In the genomic region with DNA sequence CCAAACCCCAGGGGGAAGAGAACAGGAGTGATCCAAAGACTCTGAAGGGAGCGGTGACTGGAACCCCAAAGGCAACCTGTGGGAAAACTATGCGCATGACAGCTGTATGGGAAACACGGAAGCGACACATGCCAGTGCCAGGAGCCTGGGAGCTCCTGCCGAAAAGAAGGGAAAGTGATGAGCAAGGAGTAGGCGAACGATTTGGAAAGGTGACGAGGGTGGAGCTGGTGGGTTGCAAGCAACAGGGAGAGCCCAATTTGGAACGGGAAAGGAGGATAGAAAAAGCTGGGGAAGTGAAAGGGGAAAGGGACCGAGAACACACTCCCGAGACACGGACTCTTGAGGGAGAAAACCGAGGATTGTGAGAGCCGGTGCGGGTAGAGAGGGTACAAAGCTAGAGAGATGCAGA, we compare ENCODE assay signal across 8 mouse cellular contexts. TPM values are rescaled to one million over a fixed set of nuclear protein-coding genes. Genes with fewer than 3 reads are reported as not detected.
DNase-seq lines count a peak whose midpoint lies in the region; ATAC-seq and TF ChIP-seq lines count a peak whose summit lies in the region.

No protein-coding gene starts in this region.

- H3K9me3 ChIP-seq in liver, embryonic 14.5 days (ENCODE audit: control insufficient read depth, low read length) = no peaks in the 10 kb centered on the region

- H3K36me3 ChIP-seq in thymus, adult 2 months (ENCODE audit: control insufficient read depth, insufficient read depth, low read length) = no peaks in the 10 kb centered on the region
- H3K36me3 ChIP-seq in heart, adult 2 months (ENCODE audit: control insufficient read depth, insufficient read depth, low read length) = peaks cover 4% of the 10 kb centered on the region
- no peaks in the 10 kb centered on the region for H3K36me3 ChIP-seq in liver, embryonic 14.5 days (replicated peaks; ENCODE audit: control insufficient read depth, insufficient read depth, low read depth)

- ATAC-seq in liver, embryonic 14.5 days (ENCODE audit: insufficient read depth) = no peak

- TF ChIP-seq EP300 in heart, adult 2 months (IDR thresholded peaks at IDR 0.05; ENCODE audit: insufficient read depth, low read depth, low read length) = no peak
- no peak for TF ChIP-seq EP300 in liver, embryonic 14.5 days (IDR thresholded peaks at IDR 0.05; ENCODE audit: low read depth)

- 0 out of 2 replicates have a peak, but pooled peaks have one; percentile 29 for TF ChIP-seq POLR2A in thymus, adult 2 months (IDR thresholded peaks at IDR 0.05; ENCODE audit: control insufficient read depth, extremely low read depth, insufficient read depth, low read length, poor library complexity)
- no peak for TF ChIP-seq POLR2A in heart, adult 2 months (IDR thresholded peaks at IDR 0.05; ENCODE audit: insufficient read depth, low read depth, low read length)
- TF ChIP-seq POLR2A in olfactory bulb, adult 2 months (IDR thresholded peaks at IDR 0.05; ENCODE audit: insufficient read depth, low read depth, low read length) = no peak

- TF ChIP-seq CTCF in thymus, adult 2 months (IDR thresholded peaks at IDR 0.05; ENCODE audit: borderline replicate concordance, control insufficient read depth, extremely low read depth, insufficient read depth, low read length, poor library complexity) = no peak
- TF ChIP-seq CTCF in heart, adult 2 months (IDR thresholded peaks at IDR 0.05) = no peak
- no peak for TF ChIP-seq CTCF in liver, embryonic 14.5 days (IDR thresholded peaks at IDR 0.05; ENCODE audit: low read depth)
- no peak for TF ChIP-seq CTCF in olfactory bulb, adult 2 months (IDR thresholded peaks at IDR 0.05; ENCODE audit: insufficient read depth, low read depth, low read length)

- peak overlapping the region; percentile 94 for H3K9ac ChIP-seq in heart, adult 2 months (ENCODE audit: low read depth, low read length)
- peak overlapping the region; percentile 94 for H3K9ac ChIP-seq in liver, embryonic 14.5 days (replicated peaks)

- H3K4me3 ChIP-seq in thymus, adult 2 months (ENCODE audit: control insufficient read depth, insufficient read depth, low read length) = peak overlapping the region; percentile 89
- peak overlapping the region; percentile 93 for H3K4me3 ChIP-seq in heart, adult 2 months
- peak overlapping the region; percentile 84 to 93 for H3K4me3 ChIP-seq in liver, embryonic 14.5 days (ENCODE audit: insufficient read depth in 1 of 2, low read depth in 2 of 2, low read length in 2 of 2)
- peak overlapping the region; percentile 84 for H3K4me3 ChIP-seq in olfactory bulb, adult 2 months (ENCODE audit: insufficient read depth, low read depth, low read length)

- H3K4me2 ChIP-seq in liver, embryonic 14.5 days (ENCODE audit: low read depth) = peak overlapping the region; percentile 95

- peaks cover 35% of the 10 kb centered on the region for H3K4me1 ChIP-seq in thymus, adult 2 months (replicated peaks; ENCODE audit: control insufficient read depth, insufficient read depth, low read length)
- peaks cover 21% of the 10 kb centered on the region for H3K4me1 ChIP-seq in heart, adult 2 months (ENCODE audit: control insufficient read depth, insufficient read depth, low read length)
- peaks cover 29 to 42% of the 10 kb centered on the region in 2 experiments for H3K4me1 ChIP-seq in liver, embryonic 14.5 days (replicated peaks; ENCODE audit: control insufficient read depth in 2 of 2, insufficient read depth in 2 of 2, low read length in 1 of 2)
- peaks cover 22% of the 10 kb centered on the region for H3K4me1 ChIP-seq in olfactory bulb, adult 2 months (ENCODE audit: control insufficient read depth, insufficient read depth, low read length)

- H3K27me3 ChIP-seq in thymus, adult 2 months (ENCODE audit: control insufficient read depth, insufficient read depth, low read length) = no peaks in the 10 kb centered on the region
- no peaks in the 10 kb centered on the region for H3K27me3 ChIP-seq in heart, adult 2 months (ENCODE audit: control insufficient read depth, insufficient read depth, low read length)
- no peaks in the 10 kb centered on the region for H3K27me3 ChIP-seq in liver, embryonic 14.5 days (ENCODE audit: control insufficient read depth, insufficient read depth, low read length)

- WGBS in thymus, adult 2 months = 8% methylated on average over 15 of the region's 15 CpGs
- WGBS in heart, adult 2 months = 2% methylated on average over 15 of the region's 15 CpGs
- whole genome bisulfite sequencing in liver, embryonic 14.5 days (ENCODE audit: insufficient replicate concordance) = 1% methylated on average over 15 of the region's 15 CpGs
- WGBS in olfactory bulb, adult 2 months = 2% methylated on average over 15 of the region's 15 CpGs

- H3K27ac ChIP-seq in thymus, adult 2 months (ENCODE audit: control insufficient read depth, insufficient read depth, low read length) = peak overlapping the region; percentile 48; the same call in 1 of the 2 replicates
- H3K27ac ChIP-seq in heart, adult 2 months = peak overlapping the region; percentile 84
- no peak overlapping the region for H3K27ac ChIP-seq in liver, embryonic 14.5 days
- H3K27ac ChIP-seq in olfactory bulb, adult 2 months (ENCODE audit: insufficient read depth, low read depth, low read length) = no peak overlapping the region

- DNase-seq in thymus, adult 2 months = peak; percentile 18
- DNase-seq in thymus, postnatal 36 days = no peak
- DNase-seq in cerebellum, postnatal 10 days = peak; percentile 38 to 56
- DNase-seq in heart, adult 2 months = peak; percentile 35 to 50
- DNase-seq in kidney, postnatal 10 days = peak; percentile 33
- DNase-seq in liver, embryonic 14.5 days (ENCODE audit: low read depth in 3 of 3, low spot score in 3 of 3) = no peak
- DNase-seq in ovary, adult 18-20 months (ENCODE audit: low spot score) = no peak

- H3K79me2 ChIP-seq in heart, adult 2 months (replicated peaks; ENCODE audit: control insufficient read depth, insufficient read depth, low read length) = peaks cover 11% of the 10 kb centered on the region

- intact Hi-C loops in heart, adult 2 months (cut with DNase I) = loop anchor here (2.0 to 10.0 kb wide), 4 partner anchors 33 to 276 kb away; partner anchors contain the start of genes 2700081O15Rik and Cox8a

RNA-seq across cellular contexts. Expression of gene Mark2, which starts 1.3 kb away (rescaled TPM):
- 189 and 212 TPM in 2 replicates for polyA plus RNA-seq in thymus, adult 2 months (2012; rRNA removed)
- total RNA-seq in heart, adult 2 months (2021) = 10 to 100 TPM; 46.2 to 53.8 TPM
- polyA plus RNA-seq in heart, adult 2 months (2012; rRNA removed) = 53.1 and 56.7 TPM in 2 replicates
- polyA plus RNA-seq in liver, embryonic 14.5 days (2012; rRNA removed) = 14.2 and 17.4 TPM in 2 replicates
- polyA plus RNA-seq in liver, embryonic 14.5 days (2014; fragmentation: Nextera tagmentation; extraction: Ambion mirVana) = 14.3 and 18.9 TPM in 2 replicates
- not detected in 2 replicates for polyA plus RNA-seq in olfactory bulb, adult 2 months (2012; ENCODE audit: insufficient read depth, insufficient read length, low replicate concordance, missing spikeins)

RNA-seq across cellular contexts. Expression of gene Spindoc, which starts 42.4 kb away (rescaled TPM):
- polyA plus RNA-seq in thymus, adult 2 months (2012; rRNA removed) = 48.9 and 61.9 TPM in 2 replicates
- 10 to 100 TPM; 11.6 to 14.0 TPM for total RNA-seq in heart, adult 2 months (2021)
- polyA plus RNA-seq in heart, adult 2 months (2012; rRNA removed) = 12.4 and 13.4 TPM in 2 replicates
- polyA plus RNA-seq in liver, embryonic 14.5 days (2012; rRNA removed) = 2.5 and 2.9 TPM in 2 replicates
- 2.2 and 2.6 TPM in 2 replicates for polyA plus RNA-seq in liver, embryonic 14.5 days (2014; fragmentation: Nextera tagmentation; extraction: Ambion mirVana)
- not detected in 2 replicates for polyA plus RNA-seq in olfactory bulb, adult 2 months (2012; ENCODE audit: insufficient read depth, insufficient read length, low replicate concordance, missing spikeins)

Comparison
In these comparisons a context has a peak if more than half of its experiments do, and no peak if none do; other contexts are left out.
1. DNase-seq: peak in thymus, adult 2 months (single experiment), cerebellum, postnatal 10 days (2 of 2), heart, adult 2 months (2 of 2) and kidney, postnatal 10 days (single experiment); none in thymus, postnatal 36 days (0 of 2), liver, embryonic 14.5 days (0 of 3) and ovary, adult 18-20 months (single experiment).
2. H3K27ac ChIP-seq: peak in thymus, adult 2 months (single experiment) and heart, adult 2 months (single experiment); none in liver, embryonic 14.5 days (single experiment) and olfactory bulb, adult 2 months (single experiment).
3. Peak in every context shown above with its lines, with median percentiles within 50 percentile points of each other: H3K4me3 ChIP-seq.